Mouse (Mus musculus): Measurements from ENCODE around the gene Stra6. TPM values are rescaled to one million over a fixed set of nuclear protein-coding genes. Genes with fewer than 3 reads are reported as not detected.

The Stra6 gene
- polyA plus RNA-seq (2014; fragmentation: Nextera tagmentation; extraction: Ambion mirVana) = 53.7 and 57.5 TPM in 2 replicates

DNA sequence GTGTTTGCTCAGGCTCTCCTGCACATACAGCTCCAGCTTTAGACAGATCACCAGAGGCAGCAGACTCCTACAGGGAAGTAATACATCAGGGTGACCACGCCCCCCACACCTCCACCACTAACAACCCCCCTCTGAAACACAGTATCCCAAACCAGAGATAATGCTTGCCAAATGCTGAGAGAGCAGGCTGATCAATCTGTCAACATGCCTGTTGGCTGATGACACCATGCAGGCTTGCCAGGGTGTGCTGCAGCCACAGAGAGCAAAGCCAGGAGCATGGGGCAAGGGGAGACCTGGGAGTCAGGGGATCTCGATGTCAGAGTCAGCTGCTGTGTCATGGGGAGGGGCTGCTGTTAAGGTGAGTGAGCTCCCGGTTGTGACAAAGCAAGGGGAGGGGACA lies at the start of gene Stra6:
TSS of gene Stra6 (plus strand) at position 258 of the 400 bp plus-strand sequence.
- no peaks in the 10 kb centered on the region for H3K9me3 ChIP-seq (ENCODE audit: control insufficient read depth, low read length)
- 15% methylated on average over 3 of the region's 3 CpGs for whole genome bisulfite sequencing
- H3K4me2 ChIP-seq (ENCODE audit: low read depth, severe bottlenecking) = no peak within 1 kb of the TSS
- DNase-seq (ENCODE audit: low spot score) (no peak), ATAC-seq (ENCODE audit: insufficient number of reproducible peaks, low FRiP score, low TSS enrichment, low read depth) (no peak)
- no peaks in the 10 kb centered on the region; the same call in 1 of the 2 replicates for H3K4me1 ChIP-seq (ENCODE audit: control insufficient read depth, insufficient read depth, low read length)
- 0 out of 2 replicates have a peak, but pooled peaks cover 2% of the 10 kb centered on the region for H3K27me3 ChIP-seq (ENCODE audit: control insufficient read depth, insufficient read depth, low read length)
- H3K36me3 ChIP-seq (ENCODE audit: control insufficient read depth, insufficient read depth, low read length) = no peaks in the 10 kb centered on the region
- H3K27ac ChIP-seq (replicated peaks; ENCODE audit: low read depth, low read length) = no peak within 1 kb of the TSS
- no peak within 1 kb of the TSS for H3K9ac ChIP-seq (ENCODE audit: low read length)
- no peak within 1 kb of the TSS for H3K4me3 ChIP-seq (ENCODE audit: low read depth, low read length)

DNA sequence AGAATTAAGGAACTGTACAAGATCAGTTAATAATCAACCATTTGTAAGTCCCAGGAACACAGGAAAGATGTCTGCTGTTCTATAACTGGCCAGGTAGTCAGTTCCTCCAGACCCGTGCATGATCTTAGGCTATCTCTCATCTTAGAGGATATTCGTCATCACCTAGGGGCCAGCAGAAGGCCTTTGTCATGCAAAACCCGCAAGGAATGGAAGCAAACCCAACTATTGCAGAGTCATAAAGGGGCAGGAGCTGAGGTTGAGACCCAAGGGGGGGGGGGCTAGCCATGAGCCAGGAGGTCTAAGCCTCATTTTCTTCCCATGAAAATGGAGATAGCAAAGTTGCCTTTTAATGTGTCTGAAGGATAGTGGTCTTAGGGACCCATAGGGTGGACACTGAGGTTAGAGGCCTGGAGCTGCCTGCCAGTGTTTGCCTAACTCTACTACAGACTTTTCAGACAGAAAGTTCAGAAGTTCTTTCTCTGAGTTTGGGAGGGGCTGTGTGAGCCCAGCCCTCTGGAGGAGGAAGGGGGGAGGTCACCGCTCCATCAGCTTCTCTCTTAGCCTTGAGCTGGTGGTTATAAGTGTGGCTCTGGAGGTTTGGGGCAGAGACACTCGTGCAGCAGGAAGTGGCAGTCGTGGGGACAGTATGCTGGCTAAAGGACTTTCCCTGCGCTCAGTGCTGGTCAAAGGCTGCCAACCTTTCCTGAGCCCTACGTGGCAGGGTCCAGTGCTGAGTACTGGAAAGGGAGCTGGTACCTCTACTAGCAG lies 49.0 kb upstream of the Stra6 start:
- H3K4me3 ChIP-seq (ENCODE audit: low read depth, low read length) = no peak overlapping the region
- no peaks in the 10 kb centered on the region for H3K27me3 ChIP-seq (ENCODE audit: control insufficient read depth, insufficient read depth, low read length)
- H3K36me3 ChIP-seq (ENCODE audit: control insufficient read depth, insufficient read depth, low read length) = no peaks in the 10 kb centered on the region
- DNase-seq (ENCODE audit: low spot score) (no peak), ATAC-seq (ENCODE audit: insufficient number of reproducible peaks, low FRiP score, low TSS enrichment, low read depth) (no peak)
- H3K4me2 ChIP-seq (ENCODE audit: low read depth, severe bottlenecking) = no peak overlapping the region
- H3K9me3 ChIP-seq (ENCODE audit: control insufficient read depth, low read length) = no peaks in the 10 kb centered on the region
- no peak overlapping the region for H3K9ac ChIP-seq (ENCODE audit: low read length)
- WGBS = 61% methylated on average over 8 of the region's 8 CpGs
- H3K4me1 ChIP-seq (ENCODE audit: control insufficient read depth, insufficient read depth, low read length) = 0 out of 2 replicates have a peak, but pooled peaks cover 2% of the 10 kb centered on the region
- no peak overlapping the region for H3K27ac ChIP-seq (replicated peaks; ENCODE audit: low read depth, low read length)

- WGBS = 87% methylated on average over 6 of the region's 6 CpGs
These were observed 47.7 kb upstream of the Stra6 start for GRCm38 (mm10) chr9:58015856-58016255.

DNA sequence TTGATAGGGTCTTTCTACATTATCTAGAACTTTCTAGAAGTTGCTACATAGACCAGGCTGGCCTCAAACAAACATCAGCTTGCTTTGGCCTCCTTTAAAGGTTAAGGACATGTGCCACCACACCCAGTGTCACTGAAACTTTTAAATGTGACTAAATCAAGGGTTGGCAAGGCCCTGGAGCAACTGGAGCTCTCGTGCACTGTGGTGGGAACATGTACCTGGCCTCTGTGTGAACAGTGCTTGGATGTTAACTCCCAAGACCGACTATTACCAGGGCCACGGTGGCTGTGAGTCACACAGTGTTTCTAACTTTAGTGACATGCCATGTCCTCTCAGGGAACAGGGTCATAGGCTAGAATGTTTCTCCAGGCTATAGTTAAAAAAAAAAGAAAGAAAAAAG lies 46.6 kb upstream of the Stra6 start:
- Histone ChIP-seq H3K27ac (replicated peaks; ENCODE audit: low read depth, low read length) (no peak overlapping the region), H3K9ac (ENCODE audit: low read length) (no peak overlapping the region), H3K27me3 (ENCODE audit: control insufficient read depth, insufficient read depth, low read length) (no peaks in the 10 kb centered on the region), H3K4me2 (ENCODE audit: low read depth, severe bottlenecking) (no peak overlapping the region), H3K4me3 (ENCODE audit: low read depth, low read length) (no peak overlapping the region), H3K4me1 (ENCODE audit: control insufficient read depth, insufficient read depth, low read length) (no peaks in the 10 kb centered on the region), H3K9me3 (ENCODE audit: control insufficient read depth, low read length) (no peaks in the 10 kb centered on the region), H3K36me3 (ENCODE audit: control insufficient read depth, insufficient read depth, low read length) (no peaks in the 10 kb centered on the region)
- 77% methylated on average over 3 of the region's 3 CpGs for WGBS
- no peak for DNase-seq (ENCODE audit: low spot score)
- no peak for ATAC-seq (ENCODE audit: insufficient number of reproducible peaks, low FRiP score, low TSS enrichment, low read depth)

More at GRCm38 (mm10) chr9:58015856-58016255, 47.7 kb upstream of the Stra6 start:
- Histone ChIP-seq H3K9me3 (ENCODE audit: control insufficient read depth, low read length) (no peaks in the 10 kb centered on the region), H3K27ac (replicated peaks; ENCODE audit: low read depth, low read length) (no peak overlapping the region), H3K4me3 (ENCODE audit: low read depth, low read length) (no peak overlapping the region), H3K36me3 (ENCODE audit: control insufficient read depth, insufficient read depth, low read length) (no peaks in the 10 kb centered on the region), H3K4me2 (ENCODE audit: low read depth, severe bottlenecking) (no peak overlapping the region), H3K27me3 (ENCODE audit: control insufficient read depth, insufficient read depth, low read length) (no peaks in the 10 kb centered on the region), H3K4me1 (ENCODE audit: control insufficient read depth, insufficient read depth, low read length) (0 out of 2 replicates have a peak, but pooled peaks cover 2% of the 10 kb centered on the region), H3K9ac (ENCODE audit: low read length) (no peak overlapping the region)
- no peak for ATAC-seq (ENCODE audit: insufficient number of reproducible peaks, low FRiP score, low TSS enrichment, low read depth)
- DNase-seq (ENCODE audit: low spot score) = no peak

- no peaks in the 10 kb centered on the region for H3K4me1 ChIP-seq (ENCODE audit: control insufficient read depth, insufficient read depth, low read length)
- H3K4me3 ChIP-seq (ENCODE audit: low read depth, low read length) = no peak overlapping the region
- ATAC-seq (ENCODE audit: insufficient number of reproducible peaks, low FRiP score, low TSS enrichment, low read depth) = no peak
- DNase-seq (ENCODE audit: low spot score) = no peak
- no peak overlapping the region for H3K4me2 ChIP-seq (ENCODE audit: low read depth, severe bottlenecking)
- 89% methylated on average over 5 of the region's 5 CpGs for WGBS
- no peak overlapping the region for H3K9ac ChIP-seq (ENCODE audit: low read length)
- H3K9me3 ChIP-seq (ENCODE audit: control insufficient read depth, low read length) = no peaks in the 10 kb centered on the region
- no peak overlapping the region for H3K27ac ChIP-seq (replicated peaks; ENCODE audit: low read depth, low read length)
- H3K27me3 ChIP-seq (ENCODE audit: control insufficient read depth, insufficient read depth, low read length) = no peaks in the 10 kb centered on the region
- no peaks in the 10 kb centered on the region for H3K36me3 ChIP-seq (ENCODE audit: control insufficient read depth, insufficient read depth, low read length)
These were observed 45.2 kb upstream of the Stra6 start for GRCm38 (mm10) chr9:58018385-58018784.

GRCm38 (mm10) chr9:58025995-58026394 lies 37.6 kb upstream of the Stra6 start:
- Histone ChIP-seq H3K4me1 (ENCODE audit: control insufficient read depth, insufficient read depth, low read length) (no peaks in the 10 kb centered on the region), H3K27me3 (ENCODE audit: control insufficient read depth, insufficient read depth, low read length) (no peaks in the 10 kb centered on the region), H3K9ac (ENCODE audit: low read length) (no peak overlapping the region), H3K9me3 (ENCODE audit: control insufficient read depth, low read length) (no peaks in the 10 kb centered on the region), H3K27ac (replicated peaks; ENCODE audit: low read depth, low read length) (no peak overlapping the region), H3K4me2 (ENCODE audit: low read depth, severe bottlenecking) (no peak overlapping the region), H3K36me3 (ENCODE audit: control insufficient read depth, insufficient read depth, low read length) (no peaks in the 10 kb centered on the region), H3K4me3 (ENCODE audit: low read depth, low read length) (no peak overlapping the region)
- 92% methylated on average over 9 of the region's 9 CpGs for WGBS
- no peak for ATAC-seq (ENCODE audit: insufficient number of reproducible peaks, low FRiP score, low TSS enrichment, low read depth)
- DNase-seq (ENCODE audit: low spot score) = no peak

DNA sequence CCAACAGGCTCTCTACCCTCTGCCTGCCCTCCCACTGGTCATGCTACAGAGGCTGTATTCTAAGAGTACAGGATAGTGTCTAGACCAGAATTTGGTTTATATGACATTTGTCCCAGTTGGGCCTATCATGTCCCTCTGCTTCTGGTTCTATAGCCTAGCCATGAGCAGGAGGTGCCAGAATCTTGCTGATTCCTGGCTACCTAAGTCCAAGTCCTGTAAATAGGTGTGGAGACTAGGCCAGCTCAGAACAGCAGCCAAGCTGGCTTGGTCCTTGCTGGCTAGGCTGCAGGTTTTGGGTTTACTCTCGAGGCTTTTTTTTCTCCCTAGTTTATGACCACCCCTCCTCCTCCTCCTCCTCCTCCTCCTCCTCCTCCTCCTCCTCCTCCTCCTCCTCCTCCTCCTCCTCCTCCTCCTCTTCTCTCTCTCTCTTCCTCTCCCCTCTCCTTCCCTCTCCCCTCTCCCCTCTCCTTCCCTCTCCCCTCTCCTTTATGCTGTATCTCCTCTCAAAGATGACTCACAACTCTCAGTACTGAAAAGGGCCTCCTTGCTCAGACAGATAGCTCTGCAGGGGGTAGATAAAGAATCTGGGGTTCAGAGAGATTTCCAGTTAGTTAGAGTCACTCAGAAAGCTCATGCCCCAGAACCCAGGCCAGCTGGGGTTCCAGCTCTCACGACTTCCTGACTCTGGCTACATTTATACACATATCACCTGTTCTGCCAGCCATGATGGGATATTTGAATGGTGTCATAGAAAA lies 36.0 kb upstream of the Stra6 start:
- H3K9ac ChIP-seq (ENCODE audit: low read length) = no peak overlapping the region

DNA sequence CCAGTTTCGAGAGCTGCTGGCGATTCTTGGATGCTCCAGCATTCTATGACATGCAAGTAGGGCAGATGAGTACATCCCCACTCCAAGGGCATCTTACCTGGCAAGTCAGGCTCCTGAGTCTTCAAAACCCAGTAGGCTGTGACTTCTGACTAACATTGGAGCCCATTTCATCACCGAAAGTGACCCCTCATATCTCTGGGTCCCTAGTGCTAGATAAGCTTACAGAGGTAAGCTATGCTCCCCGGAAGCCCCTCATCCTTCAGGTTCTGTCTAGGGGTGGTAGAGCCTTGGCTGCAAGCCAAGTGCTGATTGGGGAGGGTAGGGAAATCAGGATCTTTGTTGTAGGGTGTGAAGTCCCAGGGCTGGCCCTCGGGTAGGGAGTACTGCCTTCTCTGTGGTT lies 34.7 kb upstream of the Stra6 start:
- no peak overlapping the region for H3K4me2 ChIP-seq (ENCODE audit: low read depth, severe bottlenecking)
- H3K9ac ChIP-seq (ENCODE audit: low read length) = no peak overlapping the region
- no peaks in the 10 kb centered on the region for H3K4me1 ChIP-seq (ENCODE audit: control insufficient read depth, insufficient read depth, low read length)
- no peak overlapping the region for H3K27ac ChIP-seq (replicated peaks; ENCODE audit: low read depth, low read length)
- ATAC-seq (ENCODE audit: insufficient number of reproducible peaks, low FRiP score, low TSS enrichment, low read depth) = no peak
- WGBS = 69% methylated on average over 5 of the region's 5 CpGs
- DNase-seq (ENCODE audit: low spot score) = no peak
- no peaks in the 10 kb centered on the region for H3K36me3 ChIP-seq (ENCODE audit: control insufficient read depth, insufficient read depth, low read length)
- H3K27me3 ChIP-seq (ENCODE audit: control insufficient read depth, insufficient read depth, low read length) = no peaks in the 10 kb centered on the region
- H3K9me3 ChIP-seq (ENCODE audit: control insufficient read depth, low read length) = no peaks in the 10 kb centered on the region
- no peak overlapping the region for H3K4me3 ChIP-seq (ENCODE audit: low read depth, low read length)

More for the DNA sequence above, 36.0 kb upstream of the Stra6 start:
- WGBS = 46% methylated on average over 2 of the region's 2 CpGs
- Histone ChIP-seq H3K27ac (replicated peaks; ENCODE audit: low read depth, low read length) (no peak overlapping the region), H3K36me3 (ENCODE audit: control insufficient read depth, insufficient read depth, low read length) (no peaks in the 10 kb centered on the region), H3K4me2 (ENCODE audit: low read depth, severe bottlenecking) (no peak overlapping the region), H3K4me3 (ENCODE audit: low read depth, low read length) (no peak overlapping the region), H3K27me3 (ENCODE audit: control insufficient read depth, insufficient read depth, low read length) (no peaks in the 10 kb centered on the region), H3K4me1 (ENCODE audit: control insufficient read depth, insufficient read depth, low read length) (no peaks in the 10 kb centered on the region), H3K9me3 (ENCODE audit: control insufficient read depth, low read length) (no peaks in the 10 kb centered on the region)
- no peak for DNase-seq (ENCODE audit: low spot score)
- ATAC-seq (ENCODE audit: insufficient number of reproducible peaks, low FRiP score, low TSS enrichment, low read depth) = no peak
